Mouse (Mus musculus): ENCODE measurements around the gene Klf7.

GRCm38 (mm10) chr1:64038343-64038742 is 83.7 kb downstream of the Klf7 start:
- TF ChIP-seq POLR2A (IDR thresholded peaks at IDR 0.05; ENCODE audit: extremely low read depth, insufficient read depth, low read length) (no peak), CTCF (IDR thresholded peaks at IDR 0.05; ENCODE audit: extremely low read depth, insufficient read depth, low read length) (no peak)

Data from cortical plate, adult 2 months (tissue).